Mouse (Mus musculus) olfactory bulb, adult 2 months (tissue): ENCODE data around the gene Mrpl39.

Source experiments
- CTCF ChIP-seq: fragments of 200-500 bp; IDR thresholded peaks from 2 replicates; pipeline ENCODE4 v1.5.1; 2012; ENCODE audit warnings: low read depth, mild to moderate bottlenecking, low read length, moderate library complexity; ENCODE audit not compliant: insufficient read depth
- POLR2A ChIP-seq: fragments of 200-500 bp; IDR thresholded peaks from 2 replicates; pipeline ENCODE4 v1.6.1; 2012; ENCODE audit warnings: mild to moderate bottlenecking, low read depth, low read length, moderate library complexity; ENCODE audit not compliant: insufficient read depth

GRCm38 (mm10) chr16:84774761-84775231, 39.3 kb upstream of the Mrpl39 start:
- TF ChIP-seq CTCF (no peak), POLR2A (no peak)
